Mouse (Mus musculus) thymus, postnatal 10 days (tissue): ENCODE results near the gene Nr2f6.
"Not testable (repeated sequence)": the region's sequence is repeated elsewhere in the genome, so short reads cannot be mapped to it uniquely, and the experiment has no call there.

ENCODE experiments used
- DNase-seq, 2 experiments: peaks; one replicate each; pipeline ENCODE4 v3.0.0; 2021; ENCODE audit warnings: low spot score in 2 of 2

Nr2f6 gene

GRCm38 (mm10) chr8:71367529-71368176 lies 14.1 kb downstream of the Nr2f6 start:
- DNase-seq, result no peak

GRCm38 (mm10) chr8:71366771-71367528 lies 14.8 kb downstream of the Nr2f6 start, which contains the start of gene Use1:
Use1 (plus strand) TSS chr8:71366848.
- peak; percentile 87 to 89 for DNase-seq

- DNase-seq, result no peak
Observed at GRCm38 (mm10) chr8:71358026-71358425, 23.7 kb downstream of the Nr2f6 start.

GRCm38 (mm10) chr8:71351520-71351919 lies 30.2 kb downstream of the Nr2f6 start:
- no peak for DNase-seq

- DNase-seq, result no peak
Observed at GRCm38 (mm10) chr8:71351117-71351516, 30.6 kb downstream of the Nr2f6 start.

- no peak for DNase-seq
Observed at GRCm38 (mm10) chr8:71346581-71346980, 35.2 kb downstream of the Nr2f6 start.

- DNase-seq, result peak in 1 of 2 experiments; percentile 45
Observed at GRCm38 (mm10) chr8:71340625-71341024, 41.1 kb downstream of the Nr2f6 start.

GRCm38 (mm10) chr8:71337834-71338233 lies 43.9 kb downstream of the Nr2f6 start:
- not testable (repeated sequence) for DNase-seq

- no peak for DNase-seq
Observed at GRCm38 (mm10) chr8:71324848-71325247, 56.9 kb downstream of the Nr2f6 start.
